Mouse (Mus musculus) small intestine, adult 2 months (tissue): Measurements from ENCODE around the gene Cox10. TPM values are rescaled to one million over a fixed set of nuclear protein-coding genes. Genes with fewer than 3 reads are reported as not detected.

ENCODE experiments used
- H3K27ac ChIP-seq: fragments of 200-500 bp; 2 replicates; pipeline ENCODE4 v1.5.1; 2012; ENCODE audit warnings: low read depth, low read length, control low read depth, inconsistent platforms; ENCODE audit not compliant: insufficient read depth
- H3K27me3 ChIP-seq: fragments of 200-500 bp; 2 replicates; pipeline ENCODE4 v1.6.1; 2012; ENCODE audit warnings: mild to moderate bottlenecking, moderate library complexity, low read length, inconsistent platforms; ENCODE audit not compliant: control insufficient read depth, insufficient read depth
- H3K36me3 ChIP-seq: fragments of 200-500 bp; 2 replicates; pipeline ENCODE4 v1.6.1; 2012; ENCODE audit warnings: mild to moderate bottlenecking, low read length, control low read depth, inconsistent platforms; ENCODE audit not compliant: control insufficient read depth, insufficient read depth
- H3K4me1 ChIP-seq: fragments of 200-500 bp; 2 replicates; pipeline ENCODE4 v1.6.1; 2012; ENCODE audit warnings: low read length, inconsistent platforms, mixed read lengths; ENCODE audit not compliant: control insufficient read depth, insufficient read depth, insufficient read length
- H3K4me3 ChIP-seq: fragments of 200-500 bp; 2 replicates; pipeline ENCODE4 v1.5.1; 2012; ENCODE audit warnings: low read depth, mild to moderate bottlenecking, control low read depth, inconsistent platforms, low read length, moderate library complexity
- CTCF ChIP-seq: fragments of 200-500 bp; IDR thresholded peaks from 2 replicates; pipeline ENCODE4 v1.5.1; 2012; ENCODE audit warnings: low read depth, mild to moderate bottlenecking, control low read depth, inconsistent platforms, low read length, moderate library complexity, mixed read lengths; ENCODE audit not compliant: insufficient replicate concordance, insufficient read length; ENCODE audit errors: extremely low read depth
- POLR2A ChIP-seq: fragments of 200-500 bp; IDR thresholded peaks from 2 replicates; pipeline ENCODE4 v1.6.1; 2012; ENCODE audit warnings: low read depth, mild to moderate bottlenecking, control low read depth, inconsistent platforms, low read length, moderate library complexity
- WGBS: fragments of 180-500 bp; shearing (Covaris S2); methylation state at CpG from one replicate; pipeline ENCODE4 v1.1.7; 2018; 5-methylcytosine and 5-hydroxymethylcytosine counted together
- polyA plus RNA-seq: library from polyadenylated mRNA; depleted of rRNA; stranded (reverse); fragments of >200 nt; gene quantifications from 2 replicates; pipeline ENCODE4 v1.2.3, GENCODE M21; 2012

The Cox10 gene
- polyA plus RNA-seq, 1 experiment: 15.2 TPM

GRCm38 (mm10) chr11:64002629-64003028, 76.6 kb downstream of the Cox10 start:
- TF ChIP-seq POLR2A (no peak), CTCF (no peak)
- H3K27ac ChIP-seq: no peak overlapping the region
- peaks cover 7% of the 10 kb centered on the region; the same call in 1 of the 2 replicates for H3K4me1 ChIP-seq
- WGBS: 81% methylated on average over 2 of the region's 2 CpGs
- no peaks in the 10 kb centered on the region for H3K27me3 ChIP-seq
- no peak overlapping the region for H3K4me3 ChIP-seq
- H3K36me3 ChIP-seq: no peaks in the 10 kb centered on the region

GRCm38 (mm10) chr11:64001111-64001510, 78.2 kb downstream of the Cox10 start:
- TF ChIP-seq CTCF (no peak), POLR2A (no peak)
- 75% methylated on average over 2 of the region's 2 CpGs for WGBS
- Histone ChIP-seq H3K27ac (no peak overlapping the region), H3K27me3 (no peaks in the 10 kb centered on the region), H3K4me1 (peaks cover 7% of the 10 kb centered on the region; the same call in 1 of the 2 replicates), H3K4me3 (no peak overlapping the region), H3K36me3 (no peaks in the 10 kb centered on the region)

- no peak overlapping the region for H3K27ac ChIP-seq
- no peaks in the 10 kb centered on the region for H3K36me3 ChIP-seq
- H3K4me3 ChIP-seq: no peak overlapping the region
- TF ChIP-seq POLR2A: no peak
- no peak for TF ChIP-seq CTCF
- no peaks in the 10 kb centered on the region for H3K27me3 ChIP-seq
- peaks cover 7% of the 10 kb centered on the region; the same call in 1 of the 2 replicates for H3K4me1 ChIP-seq
- 44% methylated on average over 5 of the region's 5 CpGs for WGBS
Observed at GRCm38 (mm10) chr11:64000200-64000794, 79.0 kb downstream of the Cox10 start.

GRCm38 (mm10) chr11:63999431-63999830, 79.8 kb downstream of the Cox10 start:
- WGBS: 58% methylated on average over 6 of the region's 6 CpGs
- Histone ChIP-seq H3K4me1 (peaks cover 7% of the 10 kb centered on the region; the same call in 1 of the 2 replicates), H3K27ac (no peak overlapping the region), H3K4me3 (no peak overlapping the region), H3K36me3 (no peaks in the 10 kb centered on the region), H3K27me3 (no peaks in the 10 kb centered on the region)
- TF ChIP-seq POLR2A: no peak
- no peak for TF ChIP-seq CTCF

GRCm38 (mm10) chr11:63991958-63992357, 87.3 kb downstream of the Cox10 start:
- Histone ChIP-seq H3K36me3 (peaks cover 10% of the 10 kb centered on the region), H3K4me1 (no peaks in the 10 kb centered on the region), H3K4me3 (no peak overlapping the region), H3K27ac (no peak overlapping the region), H3K27me3 (no peaks in the 10 kb centered on the region)
- no peak for TF ChIP-seq CTCF
- no peak for TF ChIP-seq POLR2A
- WGBS: 81% methylated on average over 8 of the region's 8 CpGs

GRCm38 (mm10) chr11:63990759-63991158, 88.5 kb downstream of the Cox10 start:
- H3K4me1 ChIP-seq: no peaks in the 10 kb centered on the region
- H3K4me3 ChIP-seq: no peak overlapping the region
- H3K27me3 ChIP-seq: no peaks in the 10 kb centered on the region
- no peak overlapping the region for H3K27ac ChIP-seq
- H3K36me3 ChIP-seq: peaks cover 10% of the 10 kb centered on the region
- WGBS: 94% methylated on average over 7 of the region's 7 CpGs
- TF ChIP-seq CTCF: no peak
- no peak for TF ChIP-seq POLR2A

- no peak overlapping the region for H3K4me3 ChIP-seq
- TF ChIP-seq CTCF (no peak), POLR2A (no peak)
- H3K27me3 ChIP-seq: no peaks in the 10 kb centered on the region
- H3K4me1 ChIP-seq: no peaks in the 10 kb centered on the region
- 93% methylated on average over 8 of the region's 8 CpGs for WGBS
- H3K36me3 ChIP-seq: peaks cover 10% of the 10 kb centered on the region
- no peak overlapping the region for H3K27ac ChIP-seq
Observed at GRCm38 (mm10) chr11:63990311-63990710, 89.0 kb downstream of the Cox10 start.
